Mouse (Mus musculus) intestine, embryonic 14.5 days (tissue): ENCODE results near the gene Rab28. TPM values are rescaled to one million over a fixed set of nuclear protein-coding genes. Genes with fewer than 3 reads are reported as not detected.
"Not testable (repeated sequence)": the region's sequence is repeated elsewhere in the genome, so short reads cannot be mapped to it uniquely, and the experiment has no call there.

ENCODE experiments used
- ATAC-seq: fragments of 200-750 bp; cut with Nextera tagmentation; replicated peaks from 2 replicates; pipeline ENCODE4 v1.8.0; 2017; ENCODE audit warnings: low read depth, moderate number of reproducible peaks, moderate TSS enrichment, moderate library complexity; ENCODE audit not compliant: low FRiP score, low TSS enrichment
- DNase-seq: peaks from one replicate; pipeline ENCODE4 v3.0.0-alpha.2; 2018; ENCODE audit warnings: low spot score
- H3K27ac ChIP-seq: fragments of 300-500 bp; sonication (generic); 2 replicates; pipeline ENCODE4 v1.5.1; 2014; ENCODE audit warnings: low read depth, mild to moderate bottlenecking, control low read depth
- H3K27me3 ChIP-seq: fragments of 300-500 bp; sonication (generic); replicated peaks from 2 replicates; pipeline ENCODE4 v1.6.1; 2014; ENCODE audit warnings: low read length, control low read depth; ENCODE audit not compliant: control insufficient read depth, insufficient read depth
- H3K36me3 ChIP-seq: fragments of 300-500 bp; sonication (generic); 2 replicates; pipeline ENCODE4 v1.6.1; 2014; ENCODE audit warnings: low read length, control low read depth; ENCODE audit not compliant: control insufficient read depth, insufficient read depth
- H3K4me1 ChIP-seq: fragments of 300-500 bp; sonication (generic); replicated peaks from 2 replicates; pipeline ENCODE4 v1.6.1; 2014; ENCODE audit warnings: low read length, control low read depth, mixed read lengths; ENCODE audit not compliant: control insufficient read depth, insufficient read depth
- H3K4me2 ChIP-seq: fragments of 300-500 bp; sonication (generic); 2 replicates; pipeline ENCODE4 v1.6.1; 2014; ENCODE audit warnings: low read length
- H3K4me3 ChIP-seq: fragments of 300-500 bp; sonication (generic); 2 replicates; pipeline ENCODE4 v1.5.1; 2014; ENCODE audit warnings: low read depth, low read length, control low read depth, mixed read lengths
- H3K9ac ChIP-seq: fragments of 300-500 bp; sonication (generic); 2 replicates; pipeline ENCODE4 v1.6.1; 2014; ENCODE audit warnings: mild to moderate bottlenecking, low read length
- H3K9me3 ChIP-seq: fragments of 300-500 bp; sonication (generic); 2 replicates; pipeline ENCODE4 v1.6.1; 2016; ENCODE audit warnings: low read length, control low read depth; ENCODE audit not compliant: control insufficient read depth
- WGBS: fragments of 180-500 bp; shearing (Covaris S2); extraction: QIAGEN DNeasy Blood & Tissue Kit; methylation state at CpG from one replicate; pipeline ENCODE4 v1.1.7; 2014; 5-methylcytosine and 5-hydroxymethylcytosine counted together
- polyA plus RNA-seq: library from polyadenylated mRNA; unstranded; fragments of >200 nt; fragmentation: Nextera tagmentation; extraction: Ambion mirVana; gene quantifications from 2 replicates; pipeline ENCODE4 v1.2.1, GENCODE M21; 2014

Gene Rab28
- polyA plus RNA-seq, 1 experiment from 2014 or later = 66.5 TPM

GRCm38 (mm10) chr5:41744234-41744633 lies 36.3 kb upstream of the Rab28 start:
- Histone ChIP-seq H3K27ac (no peak overlapping the region), H3K4me3 (no peak overlapping the region), H3K9me3 (no peaks in the 10 kb centered on the region), H3K9ac (no peak overlapping the region), H3K27me3 (peaks cover 62% of the 10 kb centered on the region), H3K4me2 (no peak overlapping the region), H3K36me3 (no peaks in the 10 kb centered on the region), H3K4me1 (no peaks in the 10 kb centered on the region)
- DNase-seq = no peak
- 11% methylated on average over 7 of the region's 7 CpGs for WGBS
- ATAC-seq = no peak

GRCm38 (mm10) chr5:41738817-41739216 lies 30.9 kb upstream of the Rab28 start:
- DNase-seq (no peak), ATAC-seq (no peak)
- Histone ChIP-seq H3K4me3 (no peak overlapping the region), H3K9me3 (no peaks in the 10 kb centered on the region), H3K4me1 (no peaks in the 10 kb centered on the region), H3K36me3 (no peaks in the 10 kb centered on the region), H3K4me2 (no peak overlapping the region), H3K27ac (no peak overlapping the region), H3K9ac (no peak overlapping the region), H3K27me3 (peaks cover 13% of the 10 kb centered on the region)
- WGBS = 58% methylated on average over 6 of the region's 6 CpGs

- WGBS = 48% methylated on average over 5 of the region's 5 CpGs
- Histone ChIP-seq H3K36me3 (no peaks in the 10 kb centered on the region), H3K27ac (no peak overlapping the region), H3K9ac (no peak overlapping the region), H3K4me1 (no peaks in the 10 kb centered on the region), H3K27me3 (0 out of 2 replicates have a peak, but pooled peaks cover 4% of the 10 kb centered on the region), H3K4me2 (no peak overlapping the region), H3K4me3 (no peak overlapping the region), H3K9me3 (no peaks in the 10 kb centered on the region)
- DNase-seq (no peak), ATAC-seq (no peak)
These were observed 29.1 kb upstream of the Rab28 start for GRCm38 (mm10) chr5:41737039-41737438.

- no peaks in the 10 kb centered on the region for H3K27me3 ChIP-seq
- ATAC-seq (no peak), DNase-seq (no peak)
- no peaks in the 10 kb centered on the region for H3K9me3 ChIP-seq
- no peak overlapping the region for H3K27ac ChIP-seq
- no peaks in the 10 kb centered on the region for H3K36me3 ChIP-seq
- H3K4me2 ChIP-seq = no peak overlapping the region
- no peak overlapping the region for H3K9ac ChIP-seq
- H3K4me1 ChIP-seq = no peaks in the 10 kb centered on the region
- H3K4me3 ChIP-seq = no peak overlapping the region
- 69% methylated on average over 1 of the region's 1 CpGs for WGBS
These were observed 19.1 kb upstream of the Rab28 start for GRCm38 (mm10) chr5:41727017-41727416.

- Histone ChIP-seq H3K9ac (no peak overlapping the region), H3K4me3 (no peak overlapping the region), H3K4me2 (no peak overlapping the region), H3K9me3 (no peaks in the 10 kb centered on the region), H3K4me1 (no peaks in the 10 kb centered on the region), H3K27ac (no peak overlapping the region), H3K27me3 (no peaks in the 10 kb centered on the region), H3K36me3 (no peaks in the 10 kb centered on the region)
- no peak for DNase-seq
- ATAC-seq = no peak
- WGBS = 80% methylated on average over 6 of the region's 6 CpGs
These were observed 17.6 kb upstream of the Rab28 start for GRCm38 (mm10) chr5:41725573-41725972.

- DNase-seq (peak; percentile 83), ATAC-seq (peak; percentile 89)
- Histone ChIP-seq H3K9ac (peak overlapping the region; percentile 89), H3K4me1 (no peaks in the 10 kb centered on the region; the same call in 1 of the 2 replicates), H3K36me3 (no peaks in the 10 kb centered on the region), H3K27ac (peak overlapping the region; percentile 87), H3K9me3 (no peaks in the 10 kb centered on the region), H3K4me3 (peak overlapping the region; percentile 92), H3K27me3 (no peaks in the 10 kb centered on the region), H3K4me2 (peak overlapping the region; percentile 93)
- under 1% methylated on average over 61 of the region's 63 CpGs for WGBS
These were observed 592 bp downstream of the Rab28 start for GRCm38 (mm10) chr5:41707115-41708015.

GRCm38 (mm10) chr5:41706777-41707114 lies 1.2 kb downstream of the Rab28 start:
- DNase-seq = no peak

GRCm38 (mm10) chr5:41701085-41701484 lies 6.9 kb downstream of the Rab28 start:
- H3K9me3 ChIP-seq, H3K36me3 ChIP-seq, ATAC-seq, H3K4me3 ChIP-seq, DNase-seq, H3K27me3 ChIP-seq, H3K4me2 ChIP-seq, H3K27ac ChIP-seq, H3K4me1 ChIP-seq, H3K9ac ChIP-seq: not testable (repeated sequence)
- WGBS = 89% methylated on average over 4 of the region's 4 CpGs

More at GRCm38 (mm10) chr5:41706777-41707114, 1.2 kb downstream of the Rab28 start:
- Histone ChIP-seq H3K27me3 (no peaks in the 10 kb centered on the region), H3K27ac (peak overlapping the region; percentile 87; the same call in 1 of the 2 replicates), H3K4me3 (peak overlapping the region; percentile 92), H3K4me1 (no peaks in the 10 kb centered on the region; the same call in 1 of the 2 replicates), H3K9me3 (no peaks in the 10 kb centered on the region), H3K36me3 (no peaks in the 10 kb centered on the region), H3K9ac (peak overlapping the region; percentile 89), H3K4me2 (peak overlapping the region; percentile 93)
- ATAC-seq = no peak
- 3% methylated on average over 9 of the region's 9 CpGs for WGBS

- H3K4me1 ChIP-seq = no peaks in the 10 kb centered on the region
- no peaks in the 10 kb centered on the region for H3K27me3 ChIP-seq
- H3K4me3 ChIP-seq = no peak overlapping the region
- H3K4me2 ChIP-seq = no peak overlapping the region
- no peaks in the 10 kb centered on the region for H3K9me3 ChIP-seq
- H3K27ac ChIP-seq = no peak overlapping the region
- no peaks in the 10 kb centered on the region for H3K36me3 ChIP-seq
- no peak overlapping the region for H3K9ac ChIP-seq
- ATAC-seq (no peak), DNase-seq (no peak)
These were observed 10.0 kb downstream of the Rab28 start for GRCm38 (mm10) chr5:41697958-41698357.
